Mouse (Mus musculus) E14TG2a.4 (cell line): Measurements from ENCODE around the gene Gm20388.

Source experiments
- H3K27me3 ChIP-seq: 2 replicates; pipeline ENCODE4 v1.6.1; 2014; ENCODE audit warnings: low read length, control low read depth; ENCODE audit not compliant: insufficient read depth
- H3K36me3 ChIP-seq: 2 replicates; pipeline ENCODE4 v1.6.1; 2014; ENCODE audit warnings: low read length, control low read depth; ENCODE audit not compliant: insufficient read depth
- H3K4me1 ChIP-seq: replicated peaks from 2 replicates; pipeline ENCODE4 v1.6.1; 2014; ENCODE audit warnings: low read depth, low read length, control low read depth
- H3K4me3 ChIP-seq: replicated peaks from 2 replicates; pipeline ENCODE4 v1.5.1; 2014; ENCODE audit warnings: mild to moderate bottlenecking, low read length
- H3K9me3 ChIP-seq: 2 replicates; pipeline ENCODE4 v1.6.1; 2014; ENCODE audit warnings: low read length, control low read depth
- CTCF ChIP-seq: conservative IDR thresholded peaks from 2 replicates; pipeline ENCODE4 v1.5.1; 2014; ENCODE audit warnings: low read length
- NANOG ChIP-seq: IDR thresholded peaks from 2 replicates; pipeline ENCODE4 v1.6.1; 2014; ENCODE audit warnings: borderline replicate concordance, low read length, mixed read lengths
- POU5F1 ChIP-seq: IDR thresholded peaks from 2 replicates; pipeline ENCODE4 v1.6.1; 2014; ENCODE audit warnings: low read length, borderline replicate concordance

Gene Gm20388

DNA sequence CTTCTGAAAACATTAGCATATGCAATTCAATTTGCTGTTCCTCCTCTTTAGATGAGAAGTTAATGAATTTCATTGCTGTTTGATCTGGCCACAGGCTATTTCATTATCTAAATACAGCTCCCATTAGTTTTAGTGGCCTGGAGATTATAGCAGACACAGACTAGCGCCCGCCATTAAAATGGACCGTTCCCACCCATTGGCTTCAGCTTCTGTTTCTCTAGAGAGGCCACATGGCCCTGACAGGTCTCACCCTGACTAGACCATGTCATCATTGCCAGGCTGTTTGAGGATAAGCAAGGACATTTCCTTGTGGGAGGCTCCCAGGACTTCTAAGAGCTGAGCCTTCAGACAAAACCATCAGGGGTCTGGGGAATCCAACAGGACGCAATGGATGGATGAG is 3774.8 kb downstream of the Gm20388 start:
- no peaks in the 10 kb centered on the region for H3K36me3 ChIP-seq
- peaks cover 3% of the 10 kb centered on the region; the same call in 1 of the 2 replicates for H3K9me3 ChIP-seq
- peaks cover 8% of the 10 kb centered on the region; the same call in 1 of the 2 replicates for H3K27me3 ChIP-seq
- no peak overlapping the region for H3K4me3 ChIP-seq
- peaks cover 37% of the 10 kb centered on the region for H3K4me1 ChIP-seq
- no peak for TF ChIP-seq NANOG
- TF ChIP-seq POU5F1: no peak
- no peak for TF ChIP-seq CTCF

DNA sequence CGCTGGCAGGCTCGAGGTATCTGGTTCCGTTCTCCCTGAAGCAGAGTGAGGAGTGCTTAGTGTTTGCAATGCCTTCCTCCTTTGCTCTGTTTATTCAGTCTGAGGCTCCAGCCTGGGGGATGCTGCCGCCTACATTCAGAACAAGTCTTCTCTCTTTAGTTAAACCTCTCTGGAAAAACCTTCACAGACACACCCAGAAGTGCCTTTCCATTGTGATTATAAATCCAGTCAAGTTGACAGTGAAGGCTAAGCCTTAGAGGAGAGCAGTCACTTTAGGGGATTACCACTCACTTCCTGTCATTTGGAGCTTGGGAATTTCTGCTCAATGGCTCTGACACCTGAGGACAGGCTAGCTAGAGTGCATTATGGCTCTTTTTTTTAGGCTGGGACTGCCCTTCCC is 3777.2 kb downstream of the Gm20388 start:
- no peaks in the 10 kb centered on the region for H3K36me3 ChIP-seq
- H3K27me3 ChIP-seq: peaks cover 13% of the 10 kb centered on the region
- no peaks in the 10 kb centered on the region for H3K9me3 ChIP-seq
- H3K4me1 ChIP-seq: peaks cover 21% of the 10 kb centered on the region
- TF ChIP-seq NANOG: no peak
- TF ChIP-seq POU5F1: no peak
- TF ChIP-seq CTCF: no peak
- no peak overlapping the region for H3K4me3 ChIP-seq

DNA sequence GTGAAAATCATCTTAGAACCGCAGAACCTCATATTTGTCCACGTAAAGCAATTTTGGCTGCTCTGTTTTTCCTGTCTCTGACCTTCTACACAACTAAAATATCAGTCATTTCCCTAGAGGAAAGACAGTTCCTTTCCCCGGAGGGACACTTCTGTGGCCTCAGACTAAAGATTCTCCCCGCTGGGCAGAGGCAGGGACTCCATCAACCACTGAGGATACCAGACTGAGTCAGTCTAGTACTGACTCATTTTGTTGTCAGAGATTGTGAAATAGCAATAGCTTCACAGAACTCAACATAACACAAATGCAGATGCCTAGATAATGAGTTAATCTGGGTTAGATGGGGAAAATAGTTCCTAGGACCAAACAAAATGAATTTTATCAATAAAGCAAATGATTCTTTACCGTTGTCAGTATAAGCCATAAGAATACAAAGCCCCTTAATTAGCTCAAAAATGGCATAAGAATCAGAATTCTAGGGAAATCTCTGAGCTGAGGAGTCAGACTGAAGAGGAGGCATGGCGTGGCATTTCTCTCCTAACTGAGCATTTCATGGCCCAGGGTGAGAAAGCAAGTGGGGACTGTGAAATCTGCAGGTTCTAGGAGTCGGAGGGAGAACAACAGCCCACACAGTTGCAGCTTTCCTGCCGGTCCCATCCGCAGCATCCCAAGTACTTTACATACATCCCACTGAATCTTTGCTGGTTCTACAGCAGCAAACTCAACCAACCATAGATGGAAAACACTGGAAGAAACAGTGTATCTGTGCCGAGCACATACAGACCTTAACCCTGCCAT is 3781.7 kb downstream of the Gm20388 start:
- Histone ChIP-seq H3K9me3 (no peaks in the 10 kb centered on the region), H3K4me3 (no peak overlapping the region), H3K27me3 (peaks cover 33% of the 10 kb centered on the region), H3K36me3 (no peaks in the 10 kb centered on the region), H3K4me1 (peaks cover 8% of the 10 kb centered on the region)
- no peak for TF ChIP-seq POU5F1
- TF ChIP-seq NANOG: no peak
- no peak for TF ChIP-seq CTCF

DNA sequence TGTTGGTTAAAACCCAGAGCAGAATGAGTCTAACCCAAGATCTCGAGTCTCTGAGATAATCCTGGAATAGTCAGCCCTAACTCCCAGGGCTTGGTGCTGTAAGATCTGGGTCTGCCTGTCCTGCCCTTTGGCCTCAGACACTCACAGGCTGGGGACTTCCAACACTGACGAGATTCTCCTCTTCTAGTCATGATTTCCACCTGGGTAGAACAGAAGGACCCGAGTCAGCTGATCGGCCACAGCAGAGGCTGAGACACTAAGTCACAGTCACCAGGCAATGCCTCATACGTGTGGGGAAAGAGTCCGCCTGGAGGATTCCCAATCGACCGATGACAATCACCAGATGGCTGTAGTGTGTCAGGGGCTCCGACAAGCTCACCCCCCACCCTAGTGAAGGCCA is 3785.5 kb downstream of the Gm20388 start:
- Histone ChIP-seq H3K27me3 (peaks cover 29% of the 10 kb centered on the region), H3K4me3 (no peak overlapping the region), H3K4me1 (peaks cover 8% of the 10 kb centered on the region), H3K9me3 (no peaks in the 10 kb centered on the region), H3K36me3 (no peaks in the 10 kb centered on the region)
- TF ChIP-seq CTCF (no peak), NANOG (no peak), POU5F1 (no peak)

DNA sequence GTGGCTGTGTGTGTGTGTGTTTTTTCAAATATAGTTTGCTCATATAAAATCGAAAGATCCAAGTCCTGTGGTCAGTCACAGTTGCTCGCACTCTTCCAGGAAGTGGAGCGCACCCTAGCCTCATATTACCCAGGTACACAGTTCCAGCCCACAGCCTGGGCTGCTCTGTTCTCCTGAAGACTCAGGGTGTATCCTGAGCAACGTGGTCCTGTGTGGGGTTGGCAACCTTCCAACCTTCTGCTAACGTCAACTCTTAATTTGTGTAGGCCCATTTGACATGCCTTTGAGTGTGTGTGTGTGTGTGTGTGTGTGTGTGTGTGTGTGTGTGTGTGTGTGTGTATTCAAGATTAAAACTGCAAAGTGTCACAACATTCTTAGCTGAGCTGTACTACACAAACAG is 3786.7 kb downstream of the Gm20388 start:
- H3K36me3 ChIP-seq: no peaks in the 10 kb centered on the region
- no peak for TF ChIP-seq POU5F1
- no peak for TF ChIP-seq CTCF
- no peak for TF ChIP-seq NANOG

DNA sequence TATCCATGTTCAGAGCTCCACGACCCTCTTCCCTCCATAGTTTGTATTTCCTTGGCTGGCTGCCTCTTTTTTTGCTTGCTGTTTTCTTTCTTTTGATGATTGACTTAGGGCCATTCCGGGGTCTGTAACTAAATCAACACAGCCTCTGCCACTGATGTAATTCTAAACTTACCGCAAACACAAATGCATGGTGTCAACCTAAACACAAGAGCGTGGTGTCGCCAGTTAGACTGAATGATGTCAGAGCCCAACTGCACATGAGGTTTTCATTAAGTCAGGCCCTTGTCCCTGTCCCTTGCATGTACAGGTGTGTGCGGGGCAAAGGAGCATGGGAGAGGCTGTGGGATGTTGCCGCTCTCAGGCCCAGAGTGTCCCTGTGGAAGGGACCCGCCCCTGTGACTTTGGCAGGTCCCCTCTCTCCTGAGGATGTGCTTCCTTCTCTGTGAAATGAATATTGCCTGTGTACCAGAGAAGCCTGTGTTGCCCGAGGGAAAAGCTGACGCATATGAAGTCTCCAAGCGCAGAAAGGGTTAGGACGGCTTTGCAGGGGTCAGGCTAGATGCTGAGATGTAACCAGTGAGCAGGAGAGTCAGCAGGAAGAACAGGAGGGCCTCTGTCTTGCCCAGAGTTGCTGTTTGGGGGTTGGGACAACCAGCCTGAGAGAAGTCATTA is 3789.9 kb downstream of the Gm20388 start:
- TF ChIP-seq CTCF: no peak
- TF ChIP-seq POU5F1: no peak
- TF ChIP-seq NANOG: no peak
- H3K4me1 ChIP-seq: peaks cover 12% of the 10 kb centered on the region
- H3K36me3 ChIP-seq: no peaks in the 10 kb centered on the region
- no peak overlapping the region for H3K4me3 ChIP-seq
- H3K27me3 ChIP-seq: peaks cover 9% of the 10 kb centered on the region
- H3K9me3 ChIP-seq: no peaks in the 10 kb centered on the region

More for the DNA sequence above, 3786.7 kb downstream of the Gm20388 start:
- Histone ChIP-seq H3K4me3 (no peak overlapping the region), H3K27me3 (peaks cover 24% of the 10 kb centered on the region), H3K4me1 (peaks cover 12% of the 10 kb centered on the region), H3K9me3 (no peaks in the 10 kb centered on the region)

DNA sequence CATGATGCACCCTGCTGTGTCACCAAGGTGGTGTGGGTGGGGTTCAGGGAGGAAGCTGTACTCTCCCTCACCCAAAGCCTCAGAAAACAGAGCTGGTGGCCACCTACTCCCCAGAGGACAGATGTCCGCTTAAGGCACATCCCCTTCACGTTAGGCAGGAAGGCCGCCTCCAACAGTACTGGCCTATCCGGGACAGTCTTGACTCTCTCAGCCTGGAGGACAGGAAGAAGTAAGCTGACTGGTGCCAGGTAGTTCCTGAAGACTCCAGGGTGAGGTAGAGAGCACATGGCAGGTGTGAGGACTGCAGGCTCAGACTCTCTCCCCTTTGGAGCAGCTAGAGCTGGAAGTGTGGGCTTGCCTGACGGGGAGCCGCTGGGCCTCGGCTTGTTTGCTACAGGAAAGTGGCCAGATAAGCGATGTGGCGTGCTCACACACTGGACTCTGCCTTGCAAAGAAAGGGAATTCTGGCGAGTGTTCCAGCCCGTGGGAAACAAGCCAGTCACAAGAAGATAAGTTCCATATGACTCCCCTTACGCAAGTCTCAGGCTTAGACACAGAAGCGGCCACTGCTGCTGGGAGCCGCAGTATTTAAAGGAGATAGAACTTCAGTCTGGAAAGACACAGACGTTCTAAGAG is 3791.4 kb downstream of the Gm20388 start:
- no peaks in the 10 kb centered on the region for H3K9me3 ChIP-seq
- H3K27me3 ChIP-seq: no peaks in the 10 kb centered on the region; the same call in 1 of the 2 replicates
- peaks cover 12% of the 10 kb centered on the region for H3K4me1 ChIP-seq
- H3K4me3 ChIP-seq: no peak overlapping the region
- no peak for TF ChIP-seq CTCF
- TF ChIP-seq NANOG: no peak
- no peak for TF ChIP-seq POU5F1
- no peaks in the 10 kb centered on the region for H3K36me3 ChIP-seq

DNA sequence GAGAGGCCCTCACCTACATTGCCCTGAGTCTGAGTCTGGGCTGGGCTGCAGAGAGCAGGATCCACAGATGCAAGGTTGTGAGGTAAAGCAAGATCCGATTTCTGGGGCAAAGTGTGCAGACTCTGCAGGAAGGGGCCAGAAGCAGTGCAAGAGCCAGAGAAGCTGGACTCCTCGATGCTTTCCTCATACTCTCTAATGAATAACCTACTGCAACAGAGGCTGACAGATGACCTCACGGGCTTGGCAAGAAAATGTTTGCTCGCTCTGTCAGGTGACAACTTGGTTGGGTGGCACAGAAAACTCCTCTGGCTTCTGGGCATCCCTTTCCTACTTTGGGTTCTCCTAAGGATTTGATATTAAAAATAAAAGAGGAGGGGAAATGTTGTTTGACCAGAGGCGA is 3794.7 kb downstream of the Gm20388 start:
- Histone ChIP-seq H3K4me3 (no peak overlapping the region), H3K36me3 (no peaks in the 10 kb centered on the region), H3K9me3 (no peaks in the 10 kb centered on the region), H3K27me3 (peaks cover 3% of the 10 kb centered on the region; the same call in 1 of the 2 replicates), H3K4me1 (peaks cover 29% of the 10 kb centered on the region)
- TF ChIP-seq POU5F1 (no peak), NANOG (no peak), CTCF (no peak)
